12 mouse cellular contexts compared by ENCODE assay signal in the genomic region with DNA sequence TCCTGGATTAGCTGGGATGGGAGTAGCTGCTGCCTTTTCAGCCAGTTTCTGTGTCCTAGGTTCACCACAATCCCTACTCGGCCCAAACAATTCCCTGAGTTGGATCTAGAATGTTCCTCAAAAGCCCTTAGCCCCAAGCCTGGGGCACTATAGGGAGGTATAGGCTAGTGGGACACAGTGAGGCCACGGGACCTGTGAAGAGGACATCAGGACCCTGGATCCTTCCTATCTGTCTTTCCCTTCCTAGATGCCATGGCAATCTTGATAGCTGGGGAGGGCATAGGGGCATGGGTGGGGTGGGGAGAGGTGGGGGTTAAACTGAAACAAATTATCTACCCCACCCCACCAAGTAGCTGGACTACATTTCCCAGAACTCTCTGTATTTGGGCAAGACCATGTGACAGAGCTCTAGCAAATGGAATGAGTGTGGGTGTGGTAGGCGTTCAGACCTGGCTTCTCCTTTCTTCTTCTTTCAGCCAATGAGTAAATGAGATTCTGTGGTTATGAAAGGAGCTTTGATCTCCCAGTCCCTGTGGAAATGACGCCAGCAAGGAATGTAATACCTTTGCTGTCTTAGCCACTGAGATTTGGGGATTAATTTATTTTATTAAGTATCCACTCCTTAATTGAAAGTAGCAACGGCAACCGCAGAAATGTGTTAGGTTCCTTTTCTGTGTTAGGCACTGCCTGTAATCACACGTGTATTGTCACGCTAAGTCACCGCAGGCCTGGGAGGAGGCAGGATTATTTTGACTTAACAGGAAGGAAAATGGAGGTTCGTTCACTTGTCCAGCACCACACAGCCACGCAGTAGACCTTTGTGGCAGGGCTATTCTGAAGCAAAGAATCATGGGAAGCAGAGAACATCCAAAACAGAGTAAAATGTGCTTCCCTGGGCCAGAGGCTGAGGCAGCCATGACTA.
DNase-seq lines count a peak whose midpoint lies in the region; ATAC-seq and TF ChIP-seq lines count a peak whose summit lies in the region.
"Had no signal": no experiment of that assay in that cellular context is flagged by ENCODE, and none has a peak within 500 bp of the region (broad histone marks: within the 10 kb centered on the region; RNA-seq: fewer than 3 reads in every experiment).

No protein-coding gene starts in this region.

- H3K4me2 ChIP-seq in forebrain, embryonic 11.5 days (ENCODE audit: low read depth, low read length, severe bottlenecking), result no peak overlapping the region
- no peak overlapping the region for H3K4me2 ChIP-seq in hindbrain, embryonic 13.5 days
- 0 out of 2 replicates have a peak overlapping the region, but pooled peaks have one; percentile 22 for H3K4me2 ChIP-seq in midbrain, embryonic 16.5 days (ENCODE audit: low read length)
- H3K4me2 ChIP-seq in kidney, embryonic 15.5 days, result no peak overlapping the region
- H3K4me2 ChIP-seq: intestine, embryonic 15.5 days had no signal

- no peaks in the 10 kb centered on the region for H3K36me3 ChIP-seq in forebrain, embryonic 10.5 days (replicated peaks)
- H3K36me3 ChIP-seq in forebrain, embryonic 11.5 days (ENCODE audit: control insufficient read depth, insufficient read depth, low read length), result no peaks in the 10 kb centered on the region
- H3K36me3 ChIP-seq in hindbrain, embryonic 13.5 days, result no peaks in the 10 kb centered on the region
- no peaks in the 10 kb centered on the region for H3K36me3 ChIP-seq in midbrain, embryonic 16.5 days (ENCODE audit: control insufficient read depth, insufficient read depth, low read length)
- H3K36me3 ChIP-seq in kidney, embryonic 15.5 days, result no peaks in the 10 kb centered on the region
- H3K36me3 ChIP-seq: intestine, embryonic 15.5 days had no signal

- H3K27me3 ChIP-seq in forebrain, embryonic 10.5 days (ENCODE audit: poor library complexity, severe bottlenecking), result no peaks in the 10 kb centered on the region
- H3K27me3 ChIP-seq in forebrain, embryonic 11.5 days (ENCODE audit: control insufficient read depth, insufficient read depth, low read length), result no peaks in the 10 kb centered on the region
- peaks cover 22% of the 10 kb centered on the region for H3K27me3 ChIP-seq in hindbrain, embryonic 13.5 days
- no peaks in the 10 kb centered on the region for H3K27me3 ChIP-seq in midbrain, embryonic 16.5 days (ENCODE audit: control insufficient read depth, insufficient read depth, low read depth, low read length)
- H3K27me3 ChIP-seq in kidney, embryonic 15.5 days, result 0 out of 2 replicates have a peak, but pooled peaks cover 5% of the 10 kb centered on the region
- H3K27me3 ChIP-seq: intestine, embryonic 15.5 days had no signal

- H3K9ac ChIP-seq in forebrain, embryonic 11.5 days (ENCODE audit: low read length), result no peak overlapping the region
- no peak overlapping the region for H3K9ac ChIP-seq in hindbrain, embryonic 13.5 days
- no peak overlapping the region for H3K9ac ChIP-seq in midbrain, embryonic 16.5 days (ENCODE audit: low read depth, low read length)
- H3K9ac ChIP-seq in kidney, embryonic 15.5 days, result no peak overlapping the region
- H3K9ac ChIP-seq: intestine, embryonic 15.5 days had no signal

- H3K4me3 ChIP-seq in forebrain, embryonic 10.5 days, result no peak overlapping the region
- H3K4me3 ChIP-seq in forebrain, embryonic 11.5 days (ENCODE audit: low read depth, low read length), result no peak overlapping the region
- no peak overlapping the region for H3K4me3 ChIP-seq in hindbrain, embryonic 13.5 days
- H3K4me3 ChIP-seq in midbrain, embryonic 16.5 days (ENCODE audit: low read depth, low read length), result no peak overlapping the region
- H3K4me3 ChIP-seq in kidney, embryonic 15.5 days (replicated peaks), result no peak overlapping the region
- H3K4me3 ChIP-seq: intestine, embryonic 15.5 days had no signal

- WGBS in forebrain, embryonic 10.5 days, result 78% methylated on average over 11 of the region's 11 CpGs
- 77% methylated on average over 11 of the region's 11 CpGs for WGBS in forebrain, embryonic 11.5 days
- 68% methylated on average over 11 of the region's 11 CpGs for WGBS in hindbrain, embryonic 13.5 days
- 44% methylated on average over 11 of the region's 11 CpGs for WGBS in midbrain, embryonic 16.5 days
- 81% methylated on average over 11 of the region's 11 CpGs for WGBS in kidney, embryonic 15.5 days

- no peak for TF ChIP-seq POLR2A in brain, embryonic 14.5 days (IDR thresholded peaks at IDR 0.05; ENCODE audit: borderline replicate concordance, extremely low read depth, insufficient read depth, insufficient read length, poor library complexity, severe bottlenecking)

- TF ChIP-seq CTCF in brain, embryonic 14.5 days (IDR thresholded peaks at IDR 0.05; ENCODE audit: borderline replicate concordance, extremely low read depth, insufficient read depth, insufficient read length), result no peak

- no peaks in the 10 kb centered on the region for H3K9me3 ChIP-seq in forebrain, embryonic 10.5 days
- H3K9me3 ChIP-seq in forebrain, embryonic 11.5 days (ENCODE audit: control insufficient read depth, low read length), result no peaks in the 10 kb centered on the region
- no peaks in the 10 kb centered on the region for H3K9me3 ChIP-seq in hindbrain, embryonic 13.5 days
- H3K9me3 ChIP-seq in midbrain, embryonic 16.5 days (replicated peaks; ENCODE audit: control insufficient read depth, low read length, poor library complexity, severe bottlenecking), result no peaks in the 10 kb centered on the region
- H3K9me3 ChIP-seq in kidney, embryonic 15.5 days (replicated peaks), result no peaks in the 10 kb centered on the region
- H3K9me3 ChIP-seq: intestine, embryonic 15.5 days had no signal

- ATAC-seq in forebrain, embryonic 11.5 days (replicated peaks; ENCODE audit: low FRiP score), result no peak; the same call in 1 of the 2 replicates
- peak; percentile 66 for ATAC-seq in hindbrain, embryonic 13.5 days (ENCODE audit: low FRiP score)
- ATAC-seq in midbrain, embryonic 16.5 days, result peak; percentile 84
- no peak for ATAC-seq in kidney, embryonic 15.5 days (replicated peaks; ENCODE audit: low FRiP score)
- ATAC-seq: intestine, embryonic 15.5 days had no signal

- no peak for DNase-seq in forebrain, embryonic 10.5 days (ENCODE audit: extremely low spot score, low spot score)
- DNase-seq in forebrain, embryonic 11.5 days (ENCODE audit: low spot score), result no peak
- peak; percentile 87 for DNase-seq in brain, embryonic 14.5 days (ENCODE audit: low read depth)
- no peak for DNase-seq in layer of hippocampus, postnatal 36 days
- no peak for DNase-seq in left cerebral cortex, postnatal 25 days (ENCODE audit: low spot score in 2 of 2)
- DNase-seq: kidney, postnatal 25 days; left cerebral cortex, postnatal 4 days; lung, adult 2 months had no signal

- peak overlapping the region; percentile 51 for H3K27ac ChIP-seq in forebrain, embryonic 10.5 days
- no peak overlapping the region for H3K27ac ChIP-seq in forebrain, embryonic 11.5 days (ENCODE audit: low read depth, low read length)
- peak overlapping the region; percentile 48 for H3K27ac ChIP-seq in hindbrain, embryonic 13.5 days
- H3K27ac ChIP-seq in midbrain, embryonic 16.5 days (ENCODE audit: low read length), result peak overlapping the region; percentile 35
- no peak overlapping the region for H3K27ac ChIP-seq in kidney, embryonic 15.5 days
- H3K27ac ChIP-seq: intestine, embryonic 15.5 days had no signal

- intact Hi-C loops in left cerebral cortex, postnatal 25 days (cut with DNase I), result no loop called here

- H3K4me1 ChIP-seq in forebrain, embryonic 10.5 days, result peaks cover 18% of the 10 kb centered on the region
- H3K4me1 ChIP-seq in forebrain, embryonic 11.5 days (replicated peaks; ENCODE audit: control insufficient read depth, insufficient read depth, low read length), result peaks cover 3% of the 10 kb centered on the region; the same call in 1 of the 2 replicates
- H3K4me1 ChIP-seq in hindbrain, embryonic 13.5 days (replicated peaks), result peaks cover 14% of the 10 kb centered on the region
- peaks cover 5% of the 10 kb centered on the region; the same call in 1 of the 2 replicates for H3K4me1 ChIP-seq in midbrain, embryonic 16.5 days (ENCODE audit: control insufficient read depth, insufficient read depth, low read length)
- H3K4me1 ChIP-seq in kidney, embryonic 15.5 days, result no peaks in the 10 kb centered on the region
- H3K4me1 ChIP-seq: intestine, embryonic 15.5 days had no signal

Comparison
In these comparisons a context has a peak if more than half of its experiments do, and no peak if none do; other contexts are left out.
1. H3K27ac ChIP-seq: peak in forebrain, embryonic 10.5 days (single experiment), hindbrain, embryonic 13.5 days (single experiment) and midbrain, embryonic 16.5 days (single experiment); none in forebrain, embryonic 11.5 days (single experiment) and kidney, embryonic 15.5 days (single experiment).
2. ATAC-seq: peak in hindbrain, embryonic 13.5 days (single experiment) and midbrain, embryonic 16.5 days (single experiment); none in forebrain, embryonic 11.5 days (single experiment) and kidney, embryonic 15.5 days (single experiment).